Mouse (Mus musculus): Measurements from ENCODE around the gene Entpd5. TPM values are rescaled to one million over a fixed set of nuclear protein-coding genes. Genes with fewer than 3 reads are reported as not detected.
"Not testable (repeated sequence)": the region's sequence is repeated elsewhere in the genome, so short reads cannot be mapped to it uniquely, and the experiment has no call there.

Entpd5 gene
- polyA plus RNA-seq, 1 experiment from 2014 or later: 23.1 TPM

DNA sequence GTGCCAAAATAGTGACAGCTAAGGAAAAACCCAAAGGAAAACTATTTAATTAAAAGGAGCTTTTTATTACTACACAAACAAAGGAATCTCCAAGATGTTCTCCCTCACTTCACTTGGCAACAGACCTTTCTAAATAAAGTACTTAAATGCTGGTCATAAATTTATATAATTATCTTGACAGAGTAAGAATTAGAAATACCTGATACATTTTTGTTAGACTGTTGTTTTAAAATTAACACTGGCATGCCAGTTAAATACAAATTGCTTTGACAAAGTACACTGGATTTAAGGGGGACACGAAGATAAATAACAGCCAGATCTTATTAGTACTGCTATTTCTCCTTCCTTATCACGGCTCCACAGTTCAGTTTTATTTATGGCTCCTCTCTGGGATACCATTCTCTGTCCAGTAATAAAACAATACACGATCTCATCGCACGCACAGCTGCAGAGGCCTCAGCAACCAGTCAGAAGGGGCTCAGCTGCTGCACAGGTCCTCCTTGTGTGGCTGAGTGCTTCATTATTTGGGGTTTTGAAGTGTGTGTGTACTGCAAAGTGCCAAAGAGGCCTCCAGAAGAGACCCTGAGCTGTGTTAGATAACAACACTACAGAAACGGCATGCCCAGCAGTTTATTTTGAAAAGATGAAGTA lies 34.9 kb downstream of the Entpd5 start:
- H3K9me3 ChIP-seq: no peaks in the 10 kb centered on the region
- H3K27ac ChIP-seq (replicated peaks): peak overlapping the region; percentile 78
- H3K4me3 ChIP-seq: no peak overlapping the region
- H3K36me3 ChIP-seq: peaks cover 99% of the 10 kb centered on the region
- 49% methylated on average over 6 of the region's 6 CpGs for WGBS
- ATAC-seq (ENCODE audit: extremely low read depth, insufficient number of reproducible peaks, low FRiP score, low TSS enrichment): no peak
- H3K4me2 ChIP-seq: 0 out of 2 replicates have a peak overlapping the region, but pooled peaks have one; percentile 9
- H3K27me3 ChIP-seq (replicated peaks): no peaks in the 10 kb centered on the region
- peaks cover 21% of the 10 kb centered on the region for H3K4me1 ChIP-seq
- peak overlapping the region; percentile 62 for H3K9ac ChIP-seq

GRCm38 (mm10) chr12:84371647-84372046 lies 37.2 kb downstream of the Entpd5 start:
- Histone ChIP-seq H3K27me3 (replicated peaks) (no peaks in the 10 kb centered on the region), H3K4me2 (no peak overlapping the region), H3K4me3 (no peak overlapping the region), H3K9ac (no peak overlapping the region), H3K9me3 (no peaks in the 10 kb centered on the region), H3K36me3 (peaks cover 98% of the 10 kb centered on the region), H3K4me1 (peaks cover 21% of the 10 kb centered on the region), H3K27ac (replicated peaks) (no peak overlapping the region)
- ATAC-seq (ENCODE audit: extremely low read depth, insufficient number of reproducible peaks, low FRiP score, low TSS enrichment): no peak
- WGBS: 83% methylated on average over 5 of the region's 5 CpGs

DNA sequence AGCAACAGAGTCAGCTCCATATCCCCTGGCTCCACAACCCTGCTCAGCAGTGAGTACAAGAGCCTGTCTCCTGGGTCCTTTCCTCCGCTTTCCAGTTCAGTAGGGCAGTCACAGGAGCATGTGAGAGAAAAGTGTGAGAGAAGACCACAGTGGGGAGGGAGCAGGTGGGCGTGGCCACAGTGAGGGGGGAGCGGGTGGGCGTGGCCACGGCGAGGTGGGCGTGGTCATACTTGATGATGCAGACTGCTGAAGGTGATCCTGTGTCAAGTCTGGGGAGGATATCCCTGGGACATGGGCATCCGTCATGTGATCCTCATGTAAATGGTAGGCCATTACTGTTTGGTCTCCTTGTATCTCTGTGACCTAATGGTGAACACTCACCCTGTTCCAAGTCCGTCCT lies 41.9 kb downstream of the Entpd5 start:
- Histone ChIP-seq H3K9me3 (no peaks in the 10 kb centered on the region), H3K36me3 (peaks cover 53% of the 10 kb centered on the region), H3K4me1 (peaks cover 27% of the 10 kb centered on the region), H3K9ac (no peak overlapping the region), H3K4me2 (no peak overlapping the region), H3K4me3 (no peak overlapping the region), H3K27ac (replicated peaks) (no peak overlapping the region), H3K27me3 (replicated peaks) (no peaks in the 10 kb centered on the region)
- no peak for ATAC-seq (ENCODE audit: extremely low read depth, insufficient number of reproducible peaks, low FRiP score, low TSS enrichment)
- WGBS: 66% methylated on average over 9 of the region's 9 CpGs

GRCm38 (mm10) chr12:84365137-84365536 lies 43.7 kb downstream of the Entpd5 start:
- Histone ChIP-seq H3K4me1 (peaks cover 38% of the 10 kb centered on the region), H3K27me3 (replicated peaks) (no peaks in the 10 kb centered on the region), H3K4me3 (no peak overlapping the region), H3K9ac (no peak overlapping the region), H3K36me3 (peaks cover 34% of the 10 kb centered on the region), H3K4me2 (no peak overlapping the region), H3K27ac (replicated peaks) (no peak overlapping the region), H3K9me3 (no peaks in the 10 kb centered on the region)
- ATAC-seq (ENCODE audit: extremely low read depth, insufficient number of reproducible peaks, low FRiP score, low TSS enrichment): no peak
- 92% methylated on average over 6 of the region's 6 CpGs for WGBS

GRCm38 (mm10) chr12:84364291-84364690 lies 44.5 kb downstream of the Entpd5 start:
- peak overlapping the region; percentile 40; the same call in 1 of the 2 replicates for H3K9ac ChIP-seq
- no peaks in the 10 kb centered on the region for H3K9me3 ChIP-seq
- peak overlapping the region; percentile 89; the same call in 1 of the 2 replicates for H3K4me2 ChIP-seq
- WGBS: 71% methylated on average over 9 of the region's 9 CpGs
- no peak for ATAC-seq (ENCODE audit: extremely low read depth, insufficient number of reproducible peaks, low FRiP score, low TSS enrichment)
- H3K27ac ChIP-seq (replicated peaks): 0 out of 2 replicates have a peak overlapping the region, but pooled peaks have one; percentile 24
- peaks cover 26% of the 10 kb centered on the region for H3K36me3 ChIP-seq
- no peaks in the 10 kb centered on the region for H3K27me3 ChIP-seq (replicated peaks)
- H3K4me1 ChIP-seq: peaks cover 47% of the 10 kb centered on the region
- H3K4me3 ChIP-seq: no peak overlapping the region

GRCm38 (mm10) chr12:84362872-84363271 lies 46.0 kb downstream of the Entpd5 start:
- H3K27me3 ChIP-seq (replicated peaks): no peaks in the 10 kb centered on the region
- 35% methylated on average over 2 of the region's 2 CpGs for WGBS
- H3K36me3 ChIP-seq: peaks cover 12% of the 10 kb centered on the region
- no peaks in the 10 kb centered on the region for H3K9me3 ChIP-seq
- peak overlapping the region; percentile 91 for H3K4me3 ChIP-seq
- H3K27ac ChIP-seq (replicated peaks): no peak overlapping the region
- peak overlapping the region; percentile 92 for H3K9ac ChIP-seq
- peaks cover 49% of the 10 kb centered on the region for H3K4me1 ChIP-seq
- peak overlapping the region; percentile 89 for H3K4me2 ChIP-seq
- ATAC-seq (ENCODE audit: extremely low read depth, insufficient number of reproducible peaks, low FRiP score, low TSS enrichment): no peak

GRCm38 (mm10) chr12:84361555-84362489 lies 47.0 kb downstream of the Entpd5 start, which contains the start of the genes Coq6 and Fam161b:
Gene Coq6 (plus strand): TSS chr12:84361657.
Gene Fam161b (minus strand): TSS chr12:84361833.
- H3K4me3 ChIP-seq: peak within 1 kb of the TSS; percentile 91
- H3K27me3 ChIP-seq (replicated peaks): no peaks in the 10 kb centered on the region
- H3K4me2 ChIP-seq: peak within 1 kb of the TSS; percentile 89
- no peaks in the 10 kb centered on the region for H3K9me3 ChIP-seq
- peaks cover 49% of the 10 kb centered on the region for H3K4me1 ChIP-seq
- ATAC-seq (ENCODE audit: extremely low read depth, insufficient number of reproducible peaks, low FRiP score, low TSS enrichment): peak; percentile 97
- H3K9ac ChIP-seq: peak within 1 kb of the TSS; percentile 92
- H3K27ac ChIP-seq (replicated peaks): peak within 1 kb of the TSS; percentile 68
- WGBS: under 1% methylated on average over 51 of the region's 51 CpGs
- H3K36me3 ChIP-seq: peaks cover 9% of the 10 kb centered on the region

GRCm38 (mm10) chr12:84358699-84359098 lies 50.1 kb downstream of the Entpd5 start:
- H3K4me3 ChIP-seq; H3K27ac ChIP-seq (replicated peaks); H3K9ac ChIP-seq; H3K9me3 ChIP-seq; ATAC-seq (ENCODE audit: extremely low read depth, insufficient number of reproducible peaks, low FRiP score, low TSS enrichment); H3K4me2 ChIP-seq; H3K27me3 ChIP-seq (replicated peaks): not testable (repeated sequence)
- WGBS: 65% methylated on average over 2 of the region's 2 CpGs
- Histone ChIP-seq H3K4me1 (peaks cover 36% of the 10 kb centered on the region), H3K36me3 (peaks cover 39% of the 10 kb centered on the region)

DNA sequence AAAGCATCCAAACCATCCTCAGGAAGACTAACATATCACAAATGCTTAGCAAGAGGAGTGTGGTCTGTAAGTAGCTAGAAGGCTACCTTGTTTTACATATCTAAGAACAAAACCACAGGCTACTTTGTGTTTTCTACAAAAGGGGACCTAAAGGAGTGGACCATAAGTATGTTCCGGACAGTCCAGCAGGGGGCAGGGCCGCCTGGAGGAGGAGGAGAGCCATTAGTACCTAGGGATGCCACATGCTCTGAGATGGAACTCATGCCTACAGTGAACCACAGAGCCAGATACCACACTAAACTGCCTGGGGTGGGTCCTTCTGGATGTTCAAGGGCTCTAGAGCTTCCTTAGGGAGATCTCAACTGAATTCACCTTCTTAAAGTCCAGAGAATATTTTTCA lies 61.6 kb downstream of the Entpd5 start:
- ATAC-seq (ENCODE audit: extremely low read depth, insufficient number of reproducible peaks, low FRiP score, low TSS enrichment): no peak
- H3K36me3 ChIP-seq: peaks cover 64% of the 10 kb centered on the region
- no peaks in the 10 kb centered on the region for H3K27me3 ChIP-seq (replicated peaks)
- H3K27ac ChIP-seq (replicated peaks): no peak overlapping the region
- H3K9me3 ChIP-seq: no peaks in the 10 kb centered on the region
- H3K4me1 ChIP-seq: no peaks in the 10 kb centered on the region; the same call in 1 of the 2 replicates
- 40% methylated on average over 2 of the region's 2 CpGs for WGBS
- no peak overlapping the region for H3K4me3 ChIP-seq
- no peak overlapping the region for H3K4me2 ChIP-seq
- no peak overlapping the region for H3K9ac ChIP-seq

DNA sequence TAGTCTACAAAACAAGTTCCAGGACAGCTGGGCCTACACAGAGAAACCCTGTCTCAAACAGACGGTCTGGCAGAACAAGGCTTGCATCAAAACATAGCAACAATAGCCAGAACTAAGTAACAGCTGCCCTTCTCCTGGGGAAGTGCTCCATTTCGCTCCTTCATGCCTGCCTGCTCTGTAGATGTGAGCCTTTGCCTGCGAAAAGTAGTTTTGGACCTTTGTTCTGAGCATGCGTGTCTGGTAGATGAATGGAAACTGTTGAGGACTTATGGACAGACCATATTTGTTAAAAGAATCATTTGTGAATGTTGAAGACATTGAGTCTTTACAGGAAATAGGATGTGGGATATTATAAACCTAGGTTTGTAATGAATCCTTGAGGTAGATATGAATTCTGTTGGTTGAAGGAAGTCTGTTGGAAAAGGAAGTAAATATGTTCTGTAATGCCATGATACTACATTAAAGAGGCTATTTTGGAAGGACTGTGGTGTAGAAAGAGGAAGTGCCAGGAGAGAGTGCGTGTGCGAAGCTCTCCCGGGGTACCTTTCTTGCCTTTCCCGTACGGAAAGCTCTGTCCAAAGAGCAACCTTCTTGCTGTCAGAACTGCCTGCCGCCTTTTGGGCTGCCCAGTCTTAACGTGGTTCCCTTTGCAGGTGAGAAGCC lies 71.7 kb downstream of the Entpd5 start:
- no peaks in the 10 kb centered on the region for H3K9me3 ChIP-seq
- no peaks in the 10 kb centered on the region for H3K27me3 ChIP-seq (replicated peaks)
- no peak overlapping the region for H3K27ac ChIP-seq (replicated peaks)
- WGBS: 88% methylated on average over 11 of the region's 11 CpGs
- H3K4me1 ChIP-seq: no peaks in the 10 kb centered on the region
- H3K9ac ChIP-seq: no peak overlapping the region
- H3K4me2 ChIP-seq: no peak overlapping the region
- no peak overlapping the region for H3K4me3 ChIP-seq
- ATAC-seq (ENCODE audit: extremely low read depth, insufficient number of reproducible peaks, low FRiP score, low TSS enrichment): no peak
- H3K36me3 ChIP-seq: peaks cover 94% of the 10 kb centered on the region

- H3K4me3 ChIP-seq: no peak overlapping the region
These were observed 81.7 kb downstream of the Entpd5 start for GRCm38 (mm10) chr12:84327111-84327512.

More at GRCm38 (mm10) chr12:84327111-84327512, 81.7 kb downstream of the Entpd5 start:
- Histone ChIP-seq H3K4me1 (peaks cover 16% of the 10 kb centered on the region), H3K9ac (no peak overlapping the region), H3K36me3 (peaks cover 79% of the 10 kb centered on the region), H3K4me2 (no peak overlapping the region), H3K9me3 (no peaks in the 10 kb centered on the region), H3K27me3 (replicated peaks) (no peaks in the 10 kb centered on the region), H3K27ac (replicated peaks) (peak overlapping the region; percentile 55)
- WGBS: 31% methylated on average over 4 of the region's 4 CpGs
- peak; percentile 14; the same call in 1 of the 2 replicates for ATAC-seq (ENCODE audit: extremely low read depth, insufficient number of reproducible peaks, low FRiP score, low TSS enrichment)

Measured in heart, embryonic 13.5 days (tissue).